Mouse (Mus musculus) stomach, postnatal 0 days (tissue): ENCODE measurements around the gene Arfgef2.

ENCODE experiments used
- CTCF ChIP-seq: IDR thresholded peaks from 2 replicates; pipeline ENCODE4 v1.5.1; 2016; ENCODE audit warnings: antibody characterized with exemption, low read depth, mild to moderate bottlenecking, moderate library complexity
- EP300 ChIP-seq: optimal IDR thresholded peaks from 2 replicates; pipeline ENCODE3; 2016; ENCODE audit warnings: antibody characterized with exemption

GRCm38 (mm10) chr2:166862505-166862904 is 57.1 kb downstream of the Arfgef2 start:
- TF ChIP-seq CTCF (no peak), EP300 (no peak)
